Mouse (Mus musculus): ENCODE results near the gene Myh14.

The Myh14 gene

GRCm38 (mm10) chr7:44572213-44572701 lies 98.4 kb downstream of the Myh14 start, which contains the start of gene Napsa:
Gene Napsa, plus strand, starts transcription at chr7:44572380.
- peak; percentile 91 for DNase-seq

DNA sequence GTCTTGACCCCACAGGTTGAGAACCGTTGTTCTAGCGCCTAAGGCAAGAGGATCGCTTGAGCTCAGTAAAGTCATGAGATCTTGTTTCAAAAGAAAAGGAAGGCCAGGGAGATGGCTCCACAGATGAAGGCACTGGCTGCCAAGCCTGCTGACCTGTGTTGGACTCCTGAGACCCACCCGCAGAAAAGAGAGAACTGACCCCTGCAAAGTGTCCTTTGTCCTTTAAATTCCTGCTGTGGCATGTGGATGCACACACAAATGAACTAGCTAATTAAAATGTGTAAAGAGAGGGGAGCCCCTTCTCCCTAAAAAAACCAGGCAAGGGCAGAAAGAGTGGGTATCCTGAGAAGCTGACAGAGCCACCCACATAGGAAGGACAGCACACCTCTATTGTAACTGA lies 98.8 kb downstream of the Myh14 start:
- no peak for DNase-seq

GRCm38 (mm10) chr7:44570989-44571388 lies 99.7 kb downstream of the Myh14 start:
- DNase-seq, result no peak

GRCm38 (mm10) chr7:44568803-44569202 lies 101.8 kb downstream of the Myh14 start:
- DNase-seq, result no peak

GRCm38 (mm10) chr7:44565414-44565813 lies 105.2 kb downstream of the Myh14 start:
- DNase-seq, result peak; percentile 54

- DNase-seq, result peak; percentile 64
Observed at GRCm38 (mm10) chr7:44564486-44564885, 106.2 kb downstream of the Myh14 start.

DNA sequence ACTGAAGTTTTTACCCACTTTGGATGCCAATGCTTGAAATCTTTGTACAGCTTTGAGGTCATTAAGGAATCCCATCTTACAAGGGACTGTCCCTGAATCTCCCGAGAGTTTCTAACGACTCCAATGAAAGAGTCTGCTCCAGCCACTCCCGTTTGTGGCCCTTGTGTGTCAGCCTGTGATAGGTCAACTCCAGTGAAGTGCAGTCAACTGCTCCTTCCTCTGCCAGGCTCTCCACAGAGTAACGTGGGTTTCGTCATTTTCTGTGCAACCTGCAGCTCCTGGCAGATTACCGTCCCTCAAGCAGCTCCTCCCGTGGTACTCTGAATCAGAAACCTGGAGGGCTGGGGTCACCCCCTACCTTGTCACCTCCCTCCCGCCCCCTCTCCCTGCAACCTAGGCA lies 107.4 kb downstream of the Myh14 start:
- DNase-seq, result peak; percentile 45

DNA sequence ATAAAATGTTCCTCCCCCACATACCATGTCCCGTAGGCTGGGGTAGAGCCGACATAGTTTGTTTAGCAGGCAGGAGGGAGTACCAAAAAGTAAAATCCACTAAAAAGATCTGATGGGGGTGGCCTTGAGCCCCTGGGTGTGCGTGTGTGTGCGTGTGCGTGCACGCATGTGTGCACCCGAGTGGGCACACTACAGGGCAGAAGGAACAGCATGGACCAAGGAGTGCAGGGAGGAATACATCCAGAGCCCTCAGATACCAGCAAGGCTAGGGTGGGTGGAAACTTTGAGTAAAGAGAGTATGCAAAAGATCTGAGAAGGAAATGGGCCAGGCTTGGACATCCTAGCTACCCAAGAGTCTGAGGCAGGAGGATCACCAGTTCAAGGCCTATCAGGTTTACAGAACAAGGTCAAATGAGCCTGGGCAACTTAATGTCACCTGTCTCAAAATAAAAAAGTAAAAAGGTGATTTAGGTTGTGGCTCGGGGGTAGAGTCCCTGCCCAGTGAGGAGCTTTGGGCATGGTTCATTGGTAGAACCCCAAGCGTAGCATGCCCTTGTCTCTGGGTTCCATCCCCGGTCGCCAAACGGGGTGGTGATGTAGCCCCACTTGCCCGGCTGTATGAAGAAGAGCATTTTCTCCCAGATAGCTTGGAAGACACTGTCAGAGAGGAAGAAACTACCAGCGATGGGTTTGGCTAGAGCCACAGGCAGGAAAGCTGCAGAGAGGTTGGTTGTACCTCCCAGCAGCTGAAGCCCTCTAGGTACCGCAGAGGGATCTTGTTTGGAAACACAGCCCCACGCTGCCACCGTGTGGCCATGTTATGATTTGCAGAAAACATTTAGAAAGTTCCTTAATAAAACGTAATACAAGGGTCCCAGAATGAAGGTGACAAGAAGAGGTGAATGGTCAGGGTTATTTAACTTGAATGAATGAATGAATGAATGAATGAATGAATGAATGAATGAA lies 109.9 kb downstream of the Myh14 start:
- no peak for DNase-seq

- peak; percentile 51 for DNase-seq
Observed at GRCm38 (mm10) chr7:44557629-44558028, 113.0 kb downstream of the Myh14 start.

Data from heart, adult 11 months (tissue).